Mouse (Mus musculus) heart, postnatal 0 days (tissue): ENCODE measurements around the gene Exo5.

ENCODE experiments used
- CTCF ChIP-seq: IDR thresholded peaks from 2 replicates; pipeline ENCODE4 v1.5.1; 2016; ENCODE audit warnings: antibody characterized with exemption, control low read depth, low read depth
- EP300 ChIP-seq: IDR thresholded peaks from 2 replicates; pipeline ENCODE4 v1.6.1; 2016; ENCODE audit warnings: antibody characterized with exemption, low read depth

- TF ChIP-seq CTCF (no peak), EP300 (no peak)
Observed at GRCm38 (mm10) chr4:120950763-120951427, 26.1 kb upstream of the Exo5 start.
